Mouse (Mus musculus): Measurements from ENCODE around the gene Arfgef3.

GRCm38 (mm10) chr10:18710949-18711348 lies 32.8 kb downstream of the Arfgef3 start:
- TF ChIP-seq CTCF (IDR thresholded peaks at IDR 0.05; ENCODE audit: borderline replicate concordance, insufficient read depth, low read length) (no peak), POLR2A (IDR thresholded peaks at IDR 0.05; ENCODE audit: low read depth, low read length) (no peak)
